Mouse (Mus musculus) G1E (cell line): ENCODE data around the gene Gcn1l1. TPM values are rescaled to one million over a fixed set of nuclear protein-coding genes. Genes with fewer than 3 reads are reported as not detected.
"Not testable (repeated sequence)": the region's sequence is repeated elsewhere in the genome, so short reads cannot be mapped to it uniquely, and the experiment has no call there.

ENCODE experiments used
- ATAC-seq: 2 replicates; pipeline ENCODE4 v1.8.0; 2016; ENCODE audit warnings: mild to moderate bottlenecking; ENCODE audit not compliant: insufficient number of reproducible peaks, poor library complexity, low FRiP score, severe bottlenecking; ENCODE audit errors: extremely low read depth
- DNase-seq: peaks from one replicate; pipeline ENCODE4 v3.0.0; 2012; ENCODE audit warnings: low spot score
- H3K27me3 ChIP-seq: 2 replicates; pipeline ENCODE4 v1.6.1; 2012; ENCODE audit warnings: mild to moderate bottlenecking, low read length, inconsistent platforms; ENCODE audit not compliant: insufficient read depth
- H3K36me3 ChIP-seq: replicated peaks from 2 replicates; pipeline ENCODE3; 2012; ENCODE audit warnings: mild to moderate bottlenecking, inconsistent platforms
- H3K4me1 ChIP-seq: 2 replicates; pipeline ENCODE4 v1.6.1; 2012; ENCODE audit warnings: low read depth, low read length, inconsistent platforms, mixed read lengths; ENCODE audit not compliant: insufficient read depth
- H3K4me3 ChIP-seq: 2 replicates; pipeline ENCODE4 v1.5.1; 2012; ENCODE audit warnings: low read depth, mild to moderate bottlenecking, inconsistent platforms, low read length, moderate library complexity, mixed read lengths
- H3K9me3 ChIP-seq: replicated peaks from 2 replicates; pipeline ENCODE4 v1.6.1; 2012; ENCODE audit warnings: inconsistent platforms
- CTCF ChIP-seq: IDR thresholded peaks from 2 replicates; pipeline ENCODE4 v1.5.1; 2012; ENCODE audit warnings: low read depth, low read length, inconsistent platforms, mixed read lengths
- GATA1 ChIP-seq: IDR thresholded peaks from 2 replicates; pipeline ENCODE4 v1.6.1; 2012; ENCODE audit warnings: borderline replicate concordance, low read length, inconsistent platforms, mixed read lengths
- GATA2 ChIP-seq: IDR thresholded peaks from 2 replicates; pipeline ENCODE4 v1.6.1; 2012; ENCODE audit warnings: low read depth, low read length, inconsistent platforms, borderline replicate concordance
- POLR2AphosphoS5 ChIP-seq: IDR thresholded peaks from 2 replicates; pipeline ENCODE4 v1.6.1; 2012; ENCODE audit warnings: low read depth, low read length, inconsistent platforms; ENCODE audit not compliant: insufficient replicate concordance
- TAL1 ChIP-seq: conservative IDR thresholded peaks from 2 replicates; pipeline ENCODE4 v1.6.1; 2012; ENCODE audit warnings: low read depth, low read length, inconsistent platforms, mixed read lengths
- polyA plus RNA-seq: library from polyadenylated mRNA; stranded (reverse); fragments of >175 nt; gene quantifications from 2 replicates; pipeline ENCODE4 v1.2.3, GENCODE M21; 2012
- total RNA-seq, 2 experiments: library from RNA; stranded (forward) in 1 of 2; stranded (reverse) in 1 of 2; fragments of 200-1000 nt in 1 of 2; fragments of >200 nt in 1 of 2; fragmentation: Nextera tagmentation in 1 of 2; gene quantifications; 2 replicates each; pipeline ENCODE4 v1.2.3; 2014 to 2017

Gcn1l1 gene
- total and polyA plus RNA-seq, 3 experiments, result 44.6 to 158 (median 96.0) TPM

DNA sequence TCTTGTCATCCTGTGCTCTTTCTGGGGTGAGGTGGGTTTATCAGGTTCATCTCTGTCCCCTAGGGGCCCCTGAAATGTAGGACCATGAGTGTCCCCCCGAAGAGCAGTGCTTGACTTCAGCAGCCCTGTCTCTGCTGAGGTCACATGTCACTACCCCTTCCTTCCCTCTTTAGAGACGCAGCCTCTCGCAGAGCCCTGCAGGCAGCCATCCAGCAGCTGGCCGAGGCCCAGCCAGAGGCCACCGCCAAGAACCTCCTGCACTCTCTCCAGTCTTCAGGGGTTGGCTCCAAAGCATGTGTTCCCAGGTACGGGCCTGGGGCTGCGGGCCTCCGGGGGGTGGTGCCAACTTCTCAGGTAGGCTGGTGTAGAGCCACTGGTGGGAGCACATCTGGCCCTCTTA lies 9.9 kb downstream of the Gcn1l1 start:
- no peak for ATAC-seq
- DNase-seq, result no peak
- H3K4me1 ChIP-seq, result peaks cover 14% of the 10 kb centered on the region; the same call in 1 of the 2 replicates
- no peaks in the 10 kb centered on the region for H3K9me3 ChIP-seq
- no peak for TF ChIP-seq GATA2
- TF ChIP-seq TAL1, result no peak
- no peak for TF ChIP-seq GATA1
- no peak for TF ChIP-seq CTCF
- no peak for TF ChIP-seq POLR2AphosphoS5
- H3K4me3 ChIP-seq, result no peak overlapping the region
- H3K36me3 ChIP-seq, result peaks cover 98% of the 10 kb centered on the region
- H3K27me3 ChIP-seq, result no peaks in the 10 kb centered on the region

DNA sequence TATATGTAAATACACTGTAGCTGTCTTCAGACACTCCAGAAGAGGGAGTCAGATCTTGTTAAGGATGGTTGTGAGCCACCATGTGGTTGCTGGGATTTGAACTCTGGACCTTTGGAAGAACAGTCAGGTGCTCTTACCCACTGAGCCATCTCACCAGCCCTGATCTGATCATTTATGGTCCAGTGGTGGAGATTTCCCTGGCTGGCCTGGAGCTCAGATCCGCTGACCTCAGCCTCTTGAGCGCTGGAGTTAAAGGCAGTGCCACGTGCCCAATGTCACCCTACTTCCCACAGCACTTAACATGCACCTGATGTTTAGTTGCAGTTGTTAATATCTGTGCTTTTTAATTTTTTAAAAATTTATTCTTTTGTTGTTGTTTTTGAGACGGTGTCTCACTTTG lies 12.6 kb downstream of the Gcn1l1 start:
- Histone ChIP-seq H3K4me1 (peaks cover 15% of the 10 kb centered on the region; the same call in 1 of the 2 replicates), H3K36me3 (peaks cover 99% of the 10 kb centered on the region)
- not testable (repeated sequence) for DNase-seq, H3K9me3 ChIP-seq, H3K27me3 ChIP-seq, H3K4me3 ChIP-seq, ATAC-seq

DNA sequence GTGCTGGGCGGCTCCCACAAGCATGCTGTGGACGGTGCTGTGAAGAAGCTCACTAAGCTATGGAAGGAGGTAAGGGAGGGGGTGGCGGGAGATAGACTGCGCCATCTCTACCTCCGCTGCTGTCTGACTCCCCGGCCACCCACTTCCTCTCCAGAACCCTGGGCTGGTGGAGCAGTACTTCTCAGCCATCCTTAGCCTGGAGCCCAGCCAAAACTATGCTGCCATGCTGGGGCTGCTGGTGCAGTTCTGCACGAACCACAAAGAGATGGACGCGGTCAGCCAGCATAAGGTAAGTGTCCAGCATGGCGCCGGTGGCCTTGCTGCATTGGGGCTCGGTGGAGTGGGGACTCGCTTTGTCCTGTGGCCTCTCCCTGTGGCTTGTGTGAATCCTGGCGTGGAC lies 13.9 kb downstream of the Gcn1l1 start:
- ATAC-seq, result no peak
- H3K4me1 ChIP-seq, result 0 out of 2 replicates have a peak, but pooled peaks cover 12% of the 10 kb centered on the region
- H3K36me3 ChIP-seq, result peaks cover 99% of the 10 kb centered on the region

DNA sequence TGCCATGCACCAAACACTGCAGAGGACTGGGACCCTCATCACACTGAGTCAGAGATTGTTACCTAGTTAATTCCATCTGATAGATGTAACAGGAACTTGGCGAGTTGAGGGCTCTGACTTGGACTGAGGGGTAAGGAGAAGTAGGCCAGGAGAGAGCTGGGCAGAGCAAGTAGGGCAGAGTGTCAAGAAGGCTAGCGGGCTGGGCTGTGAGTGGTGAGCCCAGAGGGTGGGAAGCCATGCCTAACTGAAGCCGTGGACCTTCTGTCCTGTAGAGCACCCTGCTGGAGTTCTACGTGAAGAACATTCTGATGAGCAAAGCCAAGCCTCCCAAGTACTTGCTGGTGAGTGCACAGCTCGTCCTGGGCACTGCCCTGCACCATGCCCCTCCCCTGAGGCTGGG lies 14.3 kb downstream of the Gcn1l1 start:
- 0 out of 2 replicates have a peak, but pooled peaks cover 10% of the 10 kb centered on the region for H3K4me1 ChIP-seq
- no peak for DNase-seq
- no peak overlapping the region for H3K4me3 ChIP-seq
- no peak for ATAC-seq
- no peaks in the 10 kb centered on the region for H3K27me3 ChIP-seq
- H3K9me3 ChIP-seq, result no peaks in the 10 kb centered on the region
- TF ChIP-seq TAL1, result no peak
- no peak for TF ChIP-seq GATA2
- TF ChIP-seq CTCF, result no peak
- no peak for TF ChIP-seq GATA1
- TF ChIP-seq POLR2AphosphoS5, result no peak
- peaks cover 99% of the 10 kb centered on the region for H3K36me3 ChIP-seq

More for the DNA sequence above, 13.9 kb downstream of the Gcn1l1 start:
- no peak for DNase-seq
- H3K4me3 ChIP-seq, result no peak overlapping the region
- no peaks in the 10 kb centered on the region for H3K27me3 ChIP-seq
- TF ChIP-seq TAL1 (no peak), GATA1 (no peak), GATA2 (no peak), POLR2AphosphoS5 (no peak), CTCF (no peak)
- no peaks in the 10 kb centered on the region for H3K9me3 ChIP-seq

DNA sequence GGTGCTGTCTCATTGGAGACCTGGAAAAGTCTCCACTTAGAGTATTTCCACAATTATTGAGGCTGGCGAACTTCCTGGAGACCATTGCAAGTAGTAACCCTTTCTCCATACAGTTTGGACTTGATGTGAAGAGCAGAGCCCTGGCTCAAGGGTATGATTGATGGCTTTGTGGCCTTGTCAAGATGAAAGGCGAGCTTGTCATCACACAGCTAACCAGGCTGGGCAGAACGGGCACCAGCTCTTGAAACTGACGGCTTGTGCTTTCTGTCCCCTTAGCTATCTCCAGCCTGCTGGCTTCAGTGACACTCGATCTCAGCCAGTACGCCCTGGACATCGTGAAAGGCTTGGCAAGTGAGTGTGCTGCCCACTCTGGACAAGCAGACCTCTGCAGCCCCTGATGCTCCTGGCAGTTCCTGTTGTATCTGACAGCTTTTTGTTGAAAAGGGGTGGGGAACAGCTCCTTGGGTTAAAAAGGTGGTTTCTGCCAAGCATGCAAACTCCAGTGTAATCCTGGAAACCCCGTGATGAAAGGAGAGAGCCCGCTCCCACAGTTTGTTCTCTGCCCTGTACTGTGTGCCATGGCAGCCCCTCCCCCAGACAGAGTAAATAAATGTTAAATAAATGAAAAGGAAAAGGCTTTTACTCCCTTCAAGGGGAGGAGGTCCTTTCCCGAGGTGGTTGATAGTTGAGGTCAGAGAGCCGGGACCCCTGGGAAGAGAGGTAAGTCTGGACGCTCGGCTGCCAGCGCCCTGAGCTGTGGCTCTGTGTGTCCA lies 15.4 kb downstream of the Gcn1l1 start:
- Histone ChIP-seq H3K4me3 (no peak overlapping the region), H3K9me3 (no peaks in the 10 kb centered on the region), H3K27me3 (no peaks in the 10 kb centered on the region), H3K36me3 (peaks cover 99% of the 10 kb centered on the region), H3K4me1 (0 out of 2 replicates have a peak, but pooled peaks cover 7% of the 10 kb centered on the region)
- no peak for ATAC-seq
- TF ChIP-seq TAL1 (no peak), GATA1 (no peak)
- DNase-seq, result no peak

DNA sequence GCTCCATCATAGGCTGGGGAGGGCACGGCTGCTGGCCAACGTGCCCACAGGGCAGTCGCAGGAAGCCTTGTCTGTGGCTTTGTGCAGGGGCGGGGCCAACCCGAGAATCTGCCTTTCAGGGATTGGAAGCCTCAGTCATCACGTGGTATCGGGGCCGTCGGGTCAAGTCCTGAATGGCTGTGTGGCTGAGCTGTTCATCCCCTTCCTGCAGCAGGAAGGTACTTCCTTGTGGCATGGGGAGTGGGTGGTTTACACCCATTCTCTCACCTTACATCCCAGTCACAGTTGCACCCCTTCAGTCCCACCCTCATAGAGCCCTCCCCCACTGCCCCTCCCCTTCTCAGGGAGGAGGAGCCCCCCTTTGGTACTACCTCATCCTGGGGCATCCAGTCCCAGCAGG lies 16.6 kb downstream of the Gcn1l1 start:
- 0 out of 2 replicates have a peak, but pooled peaks cover 7% of the 10 kb centered on the region for H3K4me1 ChIP-seq
- H3K4me3 ChIP-seq, result no peak overlapping the region
- no peaks in the 10 kb centered on the region for H3K27me3 ChIP-seq
- TF ChIP-seq GATA2, result no peak
- no peak for TF ChIP-seq POLR2AphosphoS5
- no peak for TF ChIP-seq CTCF
- TF ChIP-seq GATA1, result no peak
- TF ChIP-seq TAL1, result no peak
- H3K36me3 ChIP-seq, result peaks cover 99% of the 10 kb centered on the region
- no peak for DNase-seq
- ATAC-seq, result no peak
- no peaks in the 10 kb centered on the region for H3K9me3 ChIP-seq

DNA sequence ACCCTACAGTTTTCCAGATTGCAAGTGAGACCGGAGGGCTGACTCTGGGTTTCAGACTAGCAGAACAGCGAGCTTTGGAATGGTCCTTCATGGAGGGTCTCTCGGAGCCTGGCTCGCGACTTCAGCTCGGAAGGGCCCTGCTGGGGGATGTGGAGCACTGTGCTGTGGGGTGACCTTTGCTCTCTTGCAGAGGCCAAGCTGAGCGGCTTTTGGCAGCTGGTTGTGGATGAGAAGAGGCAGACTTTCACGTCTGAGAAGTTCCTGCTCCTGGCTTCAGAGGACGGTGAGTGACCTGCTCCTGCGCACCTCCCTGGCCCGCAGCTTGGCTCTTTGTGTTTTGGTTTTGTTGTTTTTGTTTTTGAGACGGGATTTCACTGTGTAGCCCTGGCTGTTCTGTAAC lies 20.6 kb downstream of the Gcn1l1 start:
- TF ChIP-seq GATA1 (no peak), POLR2AphosphoS5 (no peak), GATA2 (no peak), CTCF (no peak), TAL1 (no peak)
- H3K9me3 ChIP-seq, result no peaks in the 10 kb centered on the region
- DNase-seq (no peak), ATAC-seq (no peak)
- no peak overlapping the region for H3K4me3 ChIP-seq
- peaks cover 98% of the 10 kb centered on the region for H3K36me3 ChIP-seq
- H3K27me3 ChIP-seq, result no peaks in the 10 kb centered on the region
- 0 out of 2 replicates have a peak, but pooled peaks cover 5% of the 10 kb centered on the region for H3K4me1 ChIP-seq
